32 mouse cellular contexts compared by ENCODE assay signal in the genomic region with DNA sequence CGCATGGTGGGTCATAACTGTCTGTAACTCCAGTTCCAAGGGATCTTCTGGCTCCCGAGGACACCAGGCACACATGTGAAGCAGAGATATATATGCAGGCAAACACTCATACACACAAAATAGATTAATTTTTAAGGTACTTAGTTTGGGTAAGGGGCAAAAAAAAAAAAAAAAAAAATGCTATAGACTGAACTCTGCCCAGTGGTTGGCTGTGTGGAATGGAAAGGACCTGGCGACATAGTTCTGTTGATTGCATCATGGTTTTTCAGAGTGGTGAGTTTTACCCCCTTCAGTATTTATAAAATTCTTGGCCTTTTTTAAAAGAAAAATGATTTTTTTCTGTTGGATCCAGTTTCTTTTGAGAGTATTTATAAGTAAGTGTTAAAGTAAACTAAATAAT. TPM values are rescaled to one million over a fixed set of nuclear protein-coding genes. Genes with fewer than 3 reads are reported as not detected.
"Had no signal": no experiment of that assay in that cellular context is flagged by ENCODE, and none has a peak within 500 bp of the region (broad histone marks: within the 10 kb centered on the region; RNA-seq: fewer than 3 reads in every experiment).

No protein-coding gene starts in this region.

- H3K4me3 ChIP-seq: heart, embryonic 10.5 days; heart, embryonic 12.5 days; hindbrain, embryonic 13.5 days; hindbrain, embryonic 15.5 days; intestine, embryonic 15.5 days; kidney, embryonic 15.5 days; limb, embryonic 10.5 days; limb, embryonic 12.5 days had no signal

- DNase-seq: gastrocnemius, postnatal 14 days; gastrocnemius, postnatal 36 days; heart, adult 18-20 months; heart, postnatal 10 days; kidney, adult 11 months; kidney, adult 2 months; kidney, adult 9 months; kidney, postnatal 14 days; kidney, postnatal 36 days; layer of hippocampus, adult 9-11 months; layer of hippocampus, postnatal 36 days had no signal

- H3K4me2 ChIP-seq: heart, embryonic 12.5 days; hindbrain, embryonic 13.5 days; hindbrain, embryonic 15.5 days; intestine, embryonic 15.5 days; kidney, embryonic 15.5 days; limb, embryonic 12.5 days had no signal

- H3K27me3 ChIP-seq: heart, embryonic 12.5 days; hindbrain, embryonic 13.5 days; hindbrain, embryonic 15.5 days; intestine, embryonic 15.5 days; kidney, embryonic 15.5 days; limb, embryonic 12.5 days had no signal

- H3K4me1 ChIP-seq: hindbrain, embryonic 13.5 days; limb, embryonic 10.5 days; limb, embryonic 12.5 days had no signal

- ATAC-seq: hindbrain, postnatal 0 days; intestine, embryonic 15.5 days had no signal

- H3K9ac ChIP-seq: heart, embryonic 12.5 days; hindbrain, embryonic 13.5 days; hindbrain, embryonic 15.5 days; intestine, embryonic 15.5 days; kidney, embryonic 15.5 days; limb, embryonic 12.5 days; liver, embryonic 14.5 days had no signal

- H3K27ac ChIP-seq: heart, embryonic 10.5 days; hindbrain, embryonic 13.5 days; hindbrain, embryonic 15.5 days; hindbrain, postnatal 0 days; intestine, embryonic 15.5 days; kidney, embryonic 15.5 days; kidney, postnatal 0 days; limb, embryonic 10.5 days; limb, embryonic 12.5 days; liver, embryonic 14.5 days had no signal

- H3K9me3 ChIP-seq: heart, embryonic 10.5 days; heart, embryonic 12.5 days; hindbrain, embryonic 13.5 days; hindbrain, embryonic 15.5 days; intestine, embryonic 15.5 days; kidney, embryonic 15.5 days; limb, embryonic 10.5 days; limb, embryonic 12.5 days had no signal

RNA-seq across cellular contexts. Expression of a gene that starts 5.9 kb away (rescaled TPM):
- total RNA-seq: gastrocnemius, adult 18-20 months; heart, adult 18-20 months; layer of hippocampus, adult 18-20 months; left cerebral cortex, adult 18-20 months; left cerebral cortex, postnatal 36 days had no signal

RNA-seq across cellular contexts. Expression of a gene that starts 12.7 kb away (rescaled TPM):
- total RNA-seq: hindbrain, postnatal 0 days had no signal
- polyA plus RNA-seq: heart, embryonic 12.5 days; hindbrain, embryonic 13.5 days; hindbrain, embryonic 15.5 days had no signal

RNA-seq across cellular contexts. Expression of a gene that starts 32.4 kb away (rescaled TPM):
- total RNA-seq: gastrocnemius, adult 18-20 months; gastrocnemius, adult 8-10 months; gastrocnemius, postnatal 14 days; gastrocnemius, postnatal 36 days; heart, adult 18-20 months; heart, adult 8-10 months; heart, postnatal 10 days; heart, postnatal 25 days; hematopoietic stem cell, adult 5-6 weeks; liver, adult 2 months had no signal
- polyA plus RNA-seq: gonadal fat pad, adult 2 months; liver, adult 2 months had no signal
